Mouse (Mus musculus): ENCODE measurements around the gene Gm36864. TPM values are rescaled to one million over a fixed set of nuclear protein-coding genes. Genes with fewer than 3 reads are reported as not detected.
A peak's percentile ranks its signal among the peaks of the same experiment; 100 is the strongest.

Gm36864 gene
- total and polyA plus RNA-seq, 3 experiments, result 0.16 TPM; not detected in 2

GRCm38 (mm10) chr7:44281586-44281985 lies 45.6 kb downstream of the Gm36864 start:
- H3K9ac ChIP-seq (ENCODE audit: insufficient read depth, low read depth), result no peak overlapping the region
- no peak overlapping the region for H3K27ac ChIP-seq (ENCODE audit: insufficient read depth, low read depth)
- TF ChIP-seq BHLHE40 (IDR thresholded peaks at IDR 0.05; ENCODE audit: low read depth, low read length) (no peak), CHD2 (IDR thresholded peaks at IDR 0.05; ENCODE audit: low read length) (no peak), IRF4 (IDR thresholded peaks at IDR 0.05; ENCODE audit: low read depth, low read length) (no peak), E2F4 (IDR thresholded peaks at IDR 0.05; ENCODE audit: insufficient replicate concordance, low read depth, low read length) (no peak), UBTF (IDR thresholded peaks at IDR 0.05; ENCODE audit: low read depth, low read length) (no peak), ZC3H11A (IDR thresholded peaks at IDR 0.05; ENCODE audit: low read depth, low read length) (no peak), POLR2A (IDR thresholded peaks at IDR 0.05; ENCODE audit: low read depth, low read length) (no peak), ETS1 (conservative IDR thresholded peaks at IDR 0.05; ENCODE audit: low read depth, low read length) (no peak), MXI1 (IDR thresholded peaks at IDR 0.05; ENCODE audit: low read depth, low read length) (no peak), TBP (conservative IDR thresholded peaks at IDR 0.05; ENCODE audit: low read depth, low read length) (no peak), HCFC1 (IDR thresholded peaks at IDR 0.05; ENCODE audit: low read depth, low read length) (no peak)
- peaks cover 6% of the 10 kb centered on the region for H3K9me3 ChIP-seq (replicated peaks; ENCODE audit: low read length)
- dilution Hi-C loops (cut with MboI; ENCODE audit: extremely low pct_ligation_motif_present, extremely low pct_unique_long_range_greater_than_20kb, low sequenced_read_pairs), result no loop called here
- no peak overlapping the region for H3K4me2 ChIP-seq (ENCODE audit: insufficient read depth, low read depth, poor library complexity, severe bottlenecking)
- peaks cover 50% of the 10 kb centered on the region for H3K27me3 ChIP-seq (replicated peaks)
- no peak overlapping the region for H3K4me3 ChIP-seq (replicated peaks in 1 of 3; ENCODE audit: low read depth in 2 of 3, low read length in 2 of 3, poor library complexity in 1 of 3)
- in situ Hi-C loops (cut with MboI; ENCODE audit: low pct_ligation_motif_present, low pct_unique_long_range_greater_than_20kb, low sequenced_read_pairs), result no loop called here
- H3K79me2 ChIP-seq (replicated peaks; ENCODE audit: control insufficient read depth, extremely low read depth, insufficient read depth, poor library complexity, severe bottlenecking), result no peaks in the 10 kb centered on the region
- no peaks in the 10 kb centered on the region for H3K4me1 ChIP-seq (ENCODE audit: control insufficient read depth in 1 of 2, insufficient read depth in 2 of 2)
- no peak for DNase-seq (ENCODE audit: extremely low read depth)
- H3K36me3 ChIP-seq (replicated peaks in 1 of 2; ENCODE audit: control insufficient read depth in 1 of 2, insufficient read depth in 1 of 2, low read length in 1 of 2), result no peaks in the 10 kb centered on the region

GRCm38 (mm10) chr7:44287760-44288159 lies 51.8 kb downstream of the Gm36864 start:
- no peak overlapping the region for H3K9ac ChIP-seq (ENCODE audit: insufficient read depth, low read depth)
- peaks cover 32% of the 10 kb centered on the region for H3K27me3 ChIP-seq (replicated peaks)
- in situ Hi-C loops (cut with MboI; ENCODE audit: low pct_ligation_motif_present, low pct_unique_long_range_greater_than_20kb, low sequenced_read_pairs) (no loop called here), dilution Hi-C loops (cut with MboI; ENCODE audit: extremely low pct_ligation_motif_present, extremely low pct_unique_long_range_greater_than_20kb, low sequenced_read_pairs) (no loop called here)
- no peaks in the 10 kb centered on the region for H3K79me2 ChIP-seq (replicated peaks; ENCODE audit: control insufficient read depth, extremely low read depth, insufficient read depth, poor library complexity, severe bottlenecking)
- peaks cover 2% of the 10 kb centered on the region for H3K9me3 ChIP-seq (replicated peaks; ENCODE audit: low read length)
- H3K27ac ChIP-seq (ENCODE audit: insufficient read depth, low read depth), result no peak overlapping the region
- H3K4me2 ChIP-seq (ENCODE audit: insufficient read depth, low read depth, poor library complexity, severe bottlenecking), result no peak overlapping the region
- no peak for DNase-seq (ENCODE audit: extremely low read depth)
- H3K36me3 ChIP-seq (replicated peaks in 1 of 2; ENCODE audit: control insufficient read depth in 1 of 2, insufficient read depth in 1 of 2, low read length in 1 of 2), result no peaks in the 10 kb centered on the region
- H3K4me1 ChIP-seq (ENCODE audit: control insufficient read depth in 1 of 2, insufficient read depth in 2 of 2), result peaks cover 0 to 9% of the 10 kb centered on the region in 2 experiments; a peak in 2 of 4 replicates
- H3K4me3 ChIP-seq (replicated peaks in 1 of 3; ENCODE audit: low read depth in 2 of 3, low read length in 2 of 3, poor library complexity in 1 of 3), result no peak overlapping the region
- TF ChIP-seq NRF1 (IDR thresholded peaks at IDR 0.05; ENCODE audit: low read depth, low read length), result peak; percentile 56; the same call in 1 of the 2 replicates
- no peak for TF ChIP-seq CHD2 (IDR thresholded peaks at IDR 0.05; ENCODE audit: low read length)

DNA sequence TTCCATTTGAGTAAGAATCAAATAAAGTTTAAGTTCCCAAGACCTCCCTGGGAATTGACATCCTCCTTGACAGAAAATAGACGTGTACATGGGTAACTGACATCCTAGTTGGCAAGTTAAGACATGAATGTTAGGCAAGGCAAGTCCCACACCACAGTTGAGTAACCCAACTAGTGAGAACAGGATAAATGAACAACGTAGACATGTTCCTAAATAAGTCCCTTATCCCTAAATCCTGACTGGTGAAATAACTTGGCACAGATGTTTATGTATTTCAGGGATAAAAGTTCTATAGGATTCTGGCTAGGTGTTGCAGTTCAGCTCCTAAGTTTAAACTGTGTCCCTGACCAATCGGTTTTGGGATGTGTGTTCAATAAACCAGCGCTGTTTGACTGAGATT lies 55.0 kb downstream of the Gm36864 start:
- H3K4me1 ChIP-seq (ENCODE audit: control insufficient read depth in 1 of 2, insufficient read depth in 2 of 2), result peaks cover 0 to 9% of the 10 kb centered on the region in 2 experiments; a peak in 2 of 4 replicates
- peaks cover 22% of the 10 kb centered on the region for H3K27me3 ChIP-seq (replicated peaks)
- H3K79me2 ChIP-seq (replicated peaks; ENCODE audit: control insufficient read depth, extremely low read depth, insufficient read depth, poor library complexity, severe bottlenecking), result no peaks in the 10 kb centered on the region
- no peak overlapping the region for H3K27ac ChIP-seq (ENCODE audit: insufficient read depth, low read depth)
- H3K36me3 ChIP-seq (replicated peaks in 1 of 2; ENCODE audit: control insufficient read depth in 1 of 2, insufficient read depth in 1 of 2, low read length in 1 of 2), result no peaks in the 10 kb centered on the region
- no peak for DNase-seq (ENCODE audit: extremely low read depth)
- peaks cover 5% of the 10 kb centered on the region for H3K9me3 ChIP-seq (replicated peaks; ENCODE audit: low read length)
- TF ChIP-seq CHD1 (IDR thresholded peaks at IDR 0.05; ENCODE audit: low read depth, low read length), result no peak
- H3K9ac ChIP-seq (ENCODE audit: insufficient read depth, low read depth), result no peak overlapping the region
- dilution Hi-C loops (cut with MboI; ENCODE audit: extremely low pct_ligation_motif_present, extremely low pct_unique_long_range_greater_than_20kb, low sequenced_read_pairs) (no loop called here), in situ Hi-C loops (cut with MboI; ENCODE audit: low pct_ligation_motif_present, low pct_unique_long_range_greater_than_20kb, low sequenced_read_pairs) (no loop called here)
- H3K4me3 ChIP-seq (replicated peaks in 1 of 3; ENCODE audit: low read depth in 2 of 3, low read length in 2 of 3, poor library complexity in 1 of 3), result no peak overlapping the region
- no peak overlapping the region for H3K4me2 ChIP-seq (ENCODE audit: insufficient read depth, low read depth, poor library complexity, severe bottlenecking)
